Mouse (Mus musculus) heart, embryonic 12.5 days (tissue): ENCODE data around the gene Chst8. TPM values are rescaled to one million over a fixed set of nuclear protein-coding genes. Genes with fewer than 3 reads are reported as not detected.

Experiments
- ATAC-seq: fragments of 200-750 bp; cut with Nextera tagmentation; 2 replicates; pipeline ENCODE4 v1.8.0; 2017; ENCODE audit warnings: moderate TSS enrichment, moderate library complexity; ENCODE audit not compliant: insufficient number of reproducible peaks, low FRiP score
- H3K27ac ChIP-seq: fragments of 300-500 bp; sonication (generic); 2 replicates; pipeline ENCODE4 v1.5.1; 2016; ENCODE audit warnings: mild to moderate bottlenecking, moderate library complexity; ENCODE audit not compliant: poor library complexity, severe bottlenecking
- H3K27me3 ChIP-seq: fragments of 300-500 bp; sonication (generic); replicated peaks from 2 replicates; pipeline ENCODE4 v1.6.1; 2016; ENCODE audit warnings: mild to moderate bottlenecking, moderate library complexity
- H3K36me3 ChIP-seq: fragments of 300-500 bp; sonication (generic); 2 replicates; pipeline ENCODE4 v1.6.1; 2016; ENCODE audit warnings: mild to moderate bottlenecking, moderate library complexity
- H3K4me1 ChIP-seq: fragments of 300-500 bp; sonication (generic); replicated peaks from 2 replicates; pipeline ENCODE4 v1.6.1; 2016; ENCODE audit warnings: mild to moderate bottlenecking
- H3K4me2 ChIP-seq: fragments of 300-500 bp; sonication (generic); 2 replicates; pipeline ENCODE4 v1.6.1; 2016; ENCODE audit warnings: mild to moderate bottlenecking, moderate library complexity
- H3K4me3 ChIP-seq: fragments of 300-500 bp; sonication (generic); 2 replicates; pipeline ENCODE4 v1.5.1; 2016; ENCODE audit warnings: mild to moderate bottlenecking
- H3K9ac ChIP-seq: fragments of 300-500 bp; sonication (generic); 2 replicates; pipeline ENCODE4 v1.6.1; 2016; ENCODE audit warnings: mild to moderate bottlenecking, moderate library complexity
- H3K9me3 ChIP-seq: fragments of 300-500 bp; sonication (generic); replicated peaks from 2 replicates; pipeline ENCODE4 v1.6.1; 2016; ENCODE audit warnings: mild to moderate bottlenecking, moderate library complexity
- WGBS: fragments of 180-500 bp; shearing (Covaris S2); methylation state at CpG from one replicate; pipeline ENCODE4 v1.1.7; 2016; 5-methylcytosine and 5-hydroxymethylcytosine counted together
- polyA plus RNA-seq: library from polyadenylated mRNA; unstranded; fragments of >200 nt; fragmentation: Nextera tagmentation; extraction: Ambion mirVana; gene quantifications from 2 replicates; pipeline ENCODE4 v1.2.1, GENCODE M21; 2016

The Chst8 gene
- polyA plus RNA-seq, 1 experiment from 2014 or later, result 1.4 TPM

DNA sequence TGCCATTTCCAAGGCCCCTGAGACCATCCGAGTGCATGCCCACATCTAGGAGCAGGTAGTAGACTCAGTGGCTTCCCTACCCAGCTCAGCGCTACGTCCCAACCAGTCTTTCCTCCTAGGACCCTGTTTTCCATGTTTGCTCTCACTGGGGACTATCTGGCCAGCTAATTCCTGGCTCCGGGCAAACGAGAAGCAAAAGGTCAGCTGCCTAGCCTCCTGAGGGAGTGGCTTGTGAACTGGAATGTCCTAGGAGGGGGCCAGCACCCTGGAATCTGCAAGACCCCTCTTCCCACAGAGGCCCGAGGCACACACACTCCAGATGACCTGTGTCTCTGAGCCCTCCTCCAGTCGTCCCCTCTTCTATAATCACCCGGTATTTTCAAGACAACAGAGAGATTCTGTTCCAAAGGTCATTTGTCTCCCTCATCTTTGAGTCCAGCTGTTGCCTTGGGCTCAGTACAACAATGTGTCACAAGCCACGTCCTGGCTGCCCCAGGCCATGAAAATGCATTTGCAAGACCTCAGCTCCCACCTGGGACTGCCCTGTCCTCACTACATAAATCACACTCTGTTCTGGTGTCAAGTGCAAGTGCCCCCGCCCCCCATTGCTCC is 60.3 kb downstream of the Chst8 start:
- no peak overlapping the region for H3K4me3 ChIP-seq
- WGBS, result 36% methylated on average over 10 of the region's 10 CpGs
- H3K27me3 ChIP-seq, result 0 out of 2 replicates have a peak, but pooled peaks cover 5% of the 10 kb centered on the region
- no peak overlapping the region for H3K9ac ChIP-seq
- peaks cover 6% of the 10 kb centered on the region; the same call in 1 of the 2 replicates for H3K9me3 ChIP-seq
- H3K36me3 ChIP-seq, result no peaks in the 10 kb centered on the region
- H3K27ac ChIP-seq, result no peak overlapping the region
- ATAC-seq, result no peak
- peaks cover 9% of the 10 kb centered on the region; the same call in 1 of the 2 replicates for H3K4me1 ChIP-seq
- no peak overlapping the region for H3K4me2 ChIP-seq

DNA sequence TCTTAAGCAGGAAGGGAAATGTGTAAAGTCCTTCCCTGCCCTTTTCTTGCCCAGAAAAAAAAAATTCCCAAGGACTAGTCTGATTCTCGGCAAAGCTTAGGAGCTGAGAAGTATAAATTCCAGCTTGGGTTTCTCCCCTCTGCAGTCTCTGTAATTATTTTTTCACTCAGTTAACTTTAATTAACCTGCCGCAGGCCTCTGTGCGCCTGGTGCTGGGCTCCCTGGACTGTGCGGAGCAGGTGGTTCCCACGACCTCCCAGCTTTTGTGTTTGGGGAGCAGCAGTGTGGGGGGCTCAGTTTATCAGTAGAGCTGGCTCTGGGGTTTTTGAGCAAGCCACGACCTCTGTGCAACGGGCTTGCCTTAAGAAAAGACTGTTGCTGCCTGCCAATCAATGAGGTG is 62.2 kb downstream of the Chst8 start:
- peaks cover 9% of the 10 kb centered on the region; the same call in 1 of the 2 replicates for H3K4me1 ChIP-seq
- 66% methylated on average over 7 of the region's 7 CpGs for WGBS
- H3K4me3 ChIP-seq, result no peak overlapping the region
- ATAC-seq, result no peak
- H3K36me3 ChIP-seq, result no peaks in the 10 kb centered on the region
- no peak overlapping the region for H3K27ac ChIP-seq
- H3K4me2 ChIP-seq, result no peak overlapping the region
- 0 out of 2 replicates have a peak, but pooled peaks cover 5% of the 10 kb centered on the region for H3K27me3 ChIP-seq
- no peak overlapping the region for H3K9ac ChIP-seq
- peaks cover 6% of the 10 kb centered on the region; the same call in 1 of the 2 replicates for H3K9me3 ChIP-seq

DNA sequence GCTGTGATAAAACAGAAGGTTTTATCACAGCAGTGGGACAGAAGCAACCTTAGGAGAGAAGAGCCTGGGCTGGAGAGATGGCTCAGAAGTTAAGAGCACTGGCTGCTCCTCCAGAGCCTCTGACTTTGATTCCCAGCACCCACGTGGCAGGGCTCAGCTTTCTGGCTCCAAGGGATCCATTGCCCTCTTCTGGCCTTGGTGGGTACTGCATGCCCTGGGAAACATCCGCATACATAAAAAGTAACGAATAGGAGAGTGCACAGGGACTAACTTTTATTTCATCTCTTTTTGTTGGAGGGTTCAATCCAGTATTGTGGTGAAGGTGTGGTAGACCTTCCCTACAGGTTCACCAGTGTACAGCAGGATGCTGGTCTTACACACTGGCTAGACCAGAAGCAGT is 62.8 kb downstream of the Chst8 start:
- Histone ChIP-seq H3K27me3 (0 out of 2 replicates have a peak, but pooled peaks cover 5% of the 10 kb centered on the region), H3K4me3 (no peak overlapping the region), H3K4me1 (peaks cover 9% of the 10 kb centered on the region; the same call in 1 of the 2 replicates), H3K27ac (no peak overlapping the region), H3K36me3 (no peaks in the 10 kb centered on the region), H3K9ac (no peak overlapping the region), H3K9me3 (peaks cover 6% of the 10 kb centered on the region; the same call in 1 of the 2 replicates), H3K4me2 (no peak overlapping the region)
- no peak for ATAC-seq
- WGBS, result 45% methylated on average over 3 of the region's 3 CpGs

DNA sequence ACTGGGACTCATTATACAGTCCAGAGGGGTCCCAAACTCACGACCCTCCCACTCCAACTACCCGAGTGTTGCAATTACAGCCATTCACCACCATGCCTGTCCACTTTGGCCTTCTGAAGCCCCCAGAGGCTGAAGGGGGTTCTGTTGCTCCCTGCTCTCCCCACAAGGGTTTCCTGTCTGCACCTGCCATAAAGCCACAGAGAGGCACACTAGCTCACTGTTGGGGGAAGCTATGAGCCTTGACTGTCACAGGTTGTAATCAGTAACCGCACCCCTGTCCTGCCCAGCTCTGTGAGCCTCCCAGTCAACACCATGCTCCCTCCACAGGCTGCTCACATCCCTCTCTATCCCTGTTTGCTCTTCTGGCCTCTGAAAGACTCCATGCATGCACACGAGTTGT is 64.0 kb downstream of the Chst8 start:
- Histone ChIP-seq H3K4me2 (no peak overlapping the region), H3K27me3 (0 out of 2 replicates have a peak, but pooled peaks cover 5% of the 10 kb centered on the region), H3K9ac (no peak overlapping the region), H3K9me3 (peaks cover 6% of the 10 kb centered on the region; the same call in 1 of the 2 replicates), H3K36me3 (no peaks in the 10 kb centered on the region), H3K4me3 (no peak overlapping the region), H3K27ac (no peak overlapping the region), H3K4me1 (peaks cover 9% of the 10 kb centered on the region; the same call in 1 of the 2 replicates)
- 68% methylated on average over 4 of the region's 4 CpGs for WGBS
- ATAC-seq, result no peak

DNA sequence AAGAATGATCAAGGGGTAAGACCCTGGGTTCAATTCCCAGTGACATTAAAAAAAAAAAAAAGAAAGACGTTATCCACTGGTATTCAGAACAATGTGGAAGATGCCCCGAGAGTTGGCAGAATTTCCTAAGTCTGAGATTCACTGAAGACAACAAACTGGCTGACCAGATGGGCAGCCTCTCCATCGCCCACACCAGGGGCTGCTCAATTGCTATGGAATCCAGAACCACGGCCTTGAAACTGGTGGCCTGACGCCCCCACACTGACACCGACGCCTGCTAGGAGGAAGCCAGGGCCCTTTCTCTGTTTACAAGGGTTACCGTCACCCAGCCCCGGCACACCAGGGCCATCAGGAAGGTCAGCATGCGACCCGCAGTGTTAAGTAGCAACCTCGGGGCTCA is 64.8 kb downstream of the Chst8 start:
- Histone ChIP-seq H3K27ac (no peak overlapping the region), H3K9ac (no peak overlapping the region), H3K27me3 (0 out of 2 replicates have a peak, but pooled peaks cover 5% of the 10 kb centered on the region), H3K4me3 (no peak overlapping the region), H3K4me2 (no peak overlapping the region), H3K36me3 (no peaks in the 10 kb centered on the region), H3K9me3 (peaks cover 6% of the 10 kb centered on the region; the same call in 1 of the 2 replicates), H3K4me1 (peaks cover 9% of the 10 kb centered on the region; the same call in 1 of the 2 replicates)
- 73% methylated on average over 12 of the region's 12 CpGs for WGBS
- ATAC-seq, result no peak

DNA sequence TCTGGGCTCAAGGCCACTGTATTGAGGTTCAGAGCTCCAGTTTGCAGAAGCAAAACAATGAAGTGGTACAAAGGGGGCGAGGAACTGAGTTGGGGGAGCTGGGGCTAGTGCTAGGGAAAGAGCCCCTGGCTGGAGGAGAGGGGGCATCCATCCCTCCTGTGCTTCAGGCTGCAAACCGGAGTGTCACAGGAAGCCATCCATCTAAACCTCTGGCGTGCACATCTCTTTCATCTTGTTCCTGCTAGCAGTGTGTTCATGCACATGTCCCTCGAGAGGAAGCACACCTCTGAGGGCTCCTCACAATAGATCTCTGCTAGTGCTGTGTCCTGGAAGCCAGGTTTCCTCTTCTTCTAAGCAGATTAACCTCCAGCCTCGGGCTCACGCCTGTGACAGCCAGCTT is 65.9 kb downstream of the Chst8 start:
- H3K4me1 ChIP-seq, result no peaks in the 10 kb centered on the region
- no peak overlapping the region for H3K4me3 ChIP-seq
- no peak overlapping the region for H3K4me2 ChIP-seq
- H3K27me3 ChIP-seq, result 0 out of 2 replicates have a peak, but pooled peaks cover 5% of the 10 kb centered on the region
- H3K27ac ChIP-seq, result no peak overlapping the region
- H3K36me3 ChIP-seq, result no peaks in the 10 kb centered on the region
- no peak for ATAC-seq
- no peak overlapping the region for H3K9ac ChIP-seq
- H3K9me3 ChIP-seq, result peaks cover 6% of the 10 kb centered on the region; the same call in 1 of the 2 replicates
- WGBS, result 46% methylated on average over 6 of the region's 6 CpGs

DNA sequence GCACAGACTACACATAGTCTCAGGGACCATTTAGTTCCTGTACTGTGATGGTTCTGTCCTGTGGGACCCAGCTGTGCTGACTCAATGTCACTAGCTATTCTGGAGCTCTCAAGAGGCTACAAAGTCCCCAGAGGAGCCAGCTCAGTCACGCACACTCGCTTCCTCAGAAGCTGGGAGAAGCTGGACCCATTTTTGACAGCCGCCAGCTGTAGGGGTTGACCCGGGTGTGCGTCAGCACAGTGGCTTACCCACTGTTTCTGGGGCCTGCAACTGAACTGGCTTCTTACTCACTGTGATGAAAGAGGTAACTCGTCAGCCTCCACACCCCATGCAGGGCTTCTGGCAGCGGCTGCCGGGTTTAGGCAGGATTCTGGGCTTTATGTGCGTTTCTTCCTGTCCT is 66.3 kb downstream of the Chst8 start:
- no peak overlapping the region for H3K4me2 ChIP-seq
- 0 out of 2 replicates have a peak, but pooled peaks cover 4% of the 10 kb centered on the region for H3K27me3 ChIP-seq

DNA sequence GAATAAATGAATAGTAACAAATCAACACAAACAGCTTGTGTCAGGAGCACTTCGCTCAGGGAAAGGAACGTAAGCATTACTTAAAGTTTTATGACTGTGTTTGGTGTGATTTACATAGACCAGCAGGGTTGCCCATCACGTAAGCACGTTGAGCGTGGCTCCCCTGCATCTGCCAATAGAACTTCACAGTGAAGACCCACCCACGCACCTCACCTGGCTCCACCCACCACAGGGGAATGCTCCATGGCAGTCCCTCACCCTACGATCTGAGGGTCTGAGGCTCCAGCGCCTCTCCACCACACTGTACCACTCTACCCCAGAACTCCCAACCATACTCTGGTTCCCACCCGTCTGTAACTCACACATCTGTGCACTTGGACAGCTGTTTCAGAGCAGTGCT is 67.1 kb downstream of the Chst8 start:
- no peak for ATAC-seq
- Histone ChIP-seq H3K9ac (no peak overlapping the region), H3K9me3 (peaks cover 6% of the 10 kb centered on the region; the same call in 1 of the 2 replicates), H3K27me3 (no peaks in the 10 kb centered on the region), H3K36me3 (no peaks in the 10 kb centered on the region), H3K4me2 (no peak overlapping the region), H3K4me3 (no peak overlapping the region), H3K4me1 (no peaks in the 10 kb centered on the region), H3K27ac (no peak overlapping the region)
- WGBS, result 71% methylated on average over 9 of the region's 9 CpGs

More for the DNA sequence above, 66.3 kb downstream of the Chst8 start:
- no peaks in the 10 kb centered on the region for H3K36me3 ChIP-seq
- H3K9me3 ChIP-seq, result peaks cover 6% of the 10 kb centered on the region; the same call in 1 of the 2 replicates
- no peaks in the 10 kb centered on the region for H3K4me1 ChIP-seq
- no peak overlapping the region for H3K9ac ChIP-seq
- no peak overlapping the region for H3K27ac ChIP-seq
- no peak overlapping the region for H3K4me3 ChIP-seq
- 51% methylated on average over 9 of the region's 9 CpGs for WGBS
- no peak for ATAC-seq

DNA sequence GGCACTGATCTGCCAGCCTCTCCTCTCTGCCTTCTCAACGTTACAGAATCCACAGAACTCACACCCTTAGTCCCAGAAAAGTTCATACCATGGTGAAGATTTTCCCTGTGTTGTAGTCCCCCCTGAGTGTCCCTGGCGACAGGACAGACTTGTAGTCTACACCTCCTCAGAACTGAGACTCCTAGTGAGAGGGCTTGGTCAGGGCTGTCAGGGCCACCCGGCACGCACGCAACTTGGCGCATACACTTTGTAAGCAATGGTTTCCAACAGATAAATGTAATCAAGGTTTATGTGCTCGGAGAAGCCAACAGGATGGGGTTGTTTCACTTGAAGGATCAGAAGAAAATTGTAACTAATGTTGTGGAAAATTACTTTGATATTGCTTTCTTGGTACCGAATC is 67.5 kb downstream of the Chst8 start:
- ATAC-seq, result no peak
- H3K9me3 ChIP-seq, result peaks cover 6% of the 10 kb centered on the region; the same call in 1 of the 2 replicates
- H3K4me1 ChIP-seq, result no peaks in the 10 kb centered on the region
- no peak overlapping the region for H3K4me3 ChIP-seq
- H3K27ac ChIP-seq, result no peak overlapping the region
- H3K27me3 ChIP-seq, result no peaks in the 10 kb centered on the region
- H3K9ac ChIP-seq, result no peak overlapping the region
- no peaks in the 10 kb centered on the region for H3K36me3 ChIP-seq
- no peak overlapping the region for H3K4me2 ChIP-seq
- WGBS, result 80% methylated on average over 8 of the region's 8 CpGs

DNA sequence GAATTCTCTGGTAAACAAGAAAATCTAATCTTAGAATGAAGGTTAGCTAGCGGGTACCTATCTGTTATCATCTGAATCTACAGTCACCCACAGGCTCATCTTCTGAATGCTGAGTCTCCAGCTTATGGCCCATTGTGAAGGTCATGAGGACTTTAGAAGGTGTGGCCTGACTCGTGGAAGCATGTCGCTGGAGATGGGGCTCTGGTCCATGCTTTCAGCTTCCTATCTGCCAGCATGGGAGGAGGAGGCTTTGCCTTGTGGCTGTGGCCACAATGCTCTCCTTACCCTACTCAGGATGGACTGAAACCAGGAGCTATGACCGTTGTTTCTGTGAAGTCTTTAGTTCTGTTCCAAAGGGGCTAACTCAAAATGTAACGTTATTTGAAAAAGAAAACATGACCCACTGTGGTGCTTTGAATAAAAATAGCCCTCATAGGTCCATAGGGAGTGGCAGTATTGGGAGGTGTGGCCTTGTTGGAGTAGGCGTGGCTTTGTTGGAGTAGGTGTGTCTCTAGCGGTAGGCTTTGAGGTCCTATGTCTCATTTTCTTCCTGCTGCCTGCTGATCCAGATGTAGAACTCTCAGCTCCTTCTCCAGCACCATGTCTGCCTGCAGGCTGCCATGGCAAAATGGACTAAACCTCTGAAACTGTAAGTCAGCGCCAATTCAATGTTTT is 69.0 kb downstream of the Chst8 start:
- no peak for ATAC-seq
- H3K27me3 ChIP-seq, result no peaks in the 10 kb centered on the region
- H3K9me3 ChIP-seq, result peaks cover 6% of the 10 kb centered on the region; the same call in 1 of the 2 replicates
- no peak overlapping the region for H3K4me3 ChIP-seq
- no peaks in the 10 kb centered on the region for H3K4me1 ChIP-seq
- no peaks in the 10 kb centered on the region for H3K36me3 ChIP-seq
- H3K4me2 ChIP-seq, result no peak overlapping the region
- WGBS, result 69% methylated on average over 8 of the region's 8 CpGs
- no peak overlapping the region for H3K27ac ChIP-seq
- no peak overlapping the region for H3K9ac ChIP-seq

DNA sequence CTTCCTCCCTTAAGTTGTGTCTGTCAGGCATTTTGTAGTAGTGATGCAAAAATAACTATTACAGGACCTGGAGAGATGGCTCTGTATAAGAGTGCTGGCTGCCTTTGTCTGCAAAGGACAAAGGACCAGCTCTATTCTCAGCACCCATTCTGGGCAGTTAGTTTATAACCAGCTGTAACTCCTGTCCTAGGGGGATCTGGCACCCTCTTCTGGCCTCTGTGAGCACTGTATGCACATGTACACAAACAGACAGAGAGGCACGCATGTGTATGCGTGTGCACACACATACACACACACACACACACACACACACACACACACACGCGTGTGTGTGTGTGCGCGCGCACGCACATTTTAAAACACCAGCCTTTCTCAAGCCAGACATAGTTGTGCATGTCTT is 73.1 kb downstream of the Chst8 start:
- peaks cover 6% of the 10 kb centered on the region; the same call in 1 of the 2 replicates for H3K9me3 ChIP-seq
- H3K9ac ChIP-seq, result no peak overlapping the region
- H3K36me3 ChIP-seq, result no peaks in the 10 kb centered on the region
- H3K27ac ChIP-seq, result no peak overlapping the region
- no peak overlapping the region for H3K4me3 ChIP-seq
- ATAC-seq, result no peak
- H3K4me2 ChIP-seq, result no peak overlapping the region
- no peaks in the 10 kb centered on the region for H3K27me3 ChIP-seq
- WGBS, result 87% methylated on average over 8 of the region's 8 CpGs
- 0 out of 2 replicates have a peak, but pooled peaks cover 3% of the 10 kb centered on the region for H3K4me1 ChIP-seq
